Mouse (Mus musculus) hindlimb bud, embryonic 11.5 days (tissue): ENCODE measurements around the gene Serinc3.

Experiments
- DNase-seq: peaks from one replicate; pipeline ENCODE4 v3.0.0-alpha.2; 2012; ENCODE audit warnings: low read depth, low spot score; ENCODE audit errors: extremely low spot score

The Serinc3 gene

GRCm38 (mm10) chr2:163596057-163596872 lies 48.7 kb downstream of the Serinc3 start:
- no peak for DNase-seq

DNA sequence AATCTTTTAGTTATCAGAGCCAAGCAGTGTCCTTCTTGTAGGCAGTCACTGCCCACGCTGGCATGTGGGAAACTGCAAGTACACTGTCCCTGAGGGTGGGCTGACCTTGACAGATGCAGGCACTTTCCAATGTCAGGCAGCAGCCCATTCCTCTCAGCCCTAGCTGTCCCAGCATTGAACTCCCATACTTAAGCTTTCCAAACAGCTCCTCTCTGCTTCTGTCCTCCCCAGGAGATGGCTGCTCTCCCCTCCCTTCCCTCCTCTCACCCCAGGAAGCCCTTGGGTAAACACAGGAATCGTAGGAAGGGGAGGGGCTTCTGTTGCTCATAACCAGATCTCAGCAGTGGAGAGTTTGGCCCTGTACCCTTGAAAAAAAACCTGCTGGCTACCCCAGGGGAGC lies 49.8 kb downstream of the Serinc3 start:
- no peak for DNase-seq

DNA sequence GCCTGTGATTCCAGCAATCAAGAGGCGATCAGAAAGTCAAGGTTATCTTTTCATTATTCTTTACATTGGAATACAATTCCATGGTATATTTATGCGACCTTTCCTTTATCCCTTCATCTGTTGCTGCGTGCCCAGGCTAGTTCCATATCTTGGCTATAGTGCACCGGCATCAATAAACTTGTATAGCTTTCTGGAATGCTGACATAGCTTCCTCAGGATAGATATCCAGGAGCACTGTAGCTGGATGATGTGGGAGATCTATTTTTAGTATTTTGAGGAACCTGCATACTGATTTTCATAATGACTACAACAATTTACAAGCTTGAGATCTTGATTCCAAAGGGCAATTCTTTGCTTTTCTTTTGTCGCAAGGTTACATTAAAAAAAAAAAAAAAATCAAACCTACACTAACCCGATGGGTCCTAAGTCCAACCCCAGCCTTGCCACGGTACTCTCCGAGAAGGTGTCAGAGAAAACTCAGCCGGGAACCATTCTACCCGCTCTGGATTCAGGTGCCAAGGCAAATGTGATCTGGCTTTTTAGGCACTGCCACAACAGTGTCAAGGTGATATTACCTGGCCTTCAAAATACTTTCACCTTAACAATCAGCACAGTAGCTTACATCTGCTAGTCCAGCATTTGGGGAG lies 51.2 kb downstream of the Serinc3 start:
- no peak for DNase-seq

GRCm38 (mm10) chr2:163592084-163592483 lies 52.8 kb downstream of the Serinc3 start:
- DNase-seq, result no peak

- DNase-seq, result no peak
Measured at GRCm38 (mm10) chr2:163590996-163591395, 53.9 kb downstream of the Serinc3 start.

DNA sequence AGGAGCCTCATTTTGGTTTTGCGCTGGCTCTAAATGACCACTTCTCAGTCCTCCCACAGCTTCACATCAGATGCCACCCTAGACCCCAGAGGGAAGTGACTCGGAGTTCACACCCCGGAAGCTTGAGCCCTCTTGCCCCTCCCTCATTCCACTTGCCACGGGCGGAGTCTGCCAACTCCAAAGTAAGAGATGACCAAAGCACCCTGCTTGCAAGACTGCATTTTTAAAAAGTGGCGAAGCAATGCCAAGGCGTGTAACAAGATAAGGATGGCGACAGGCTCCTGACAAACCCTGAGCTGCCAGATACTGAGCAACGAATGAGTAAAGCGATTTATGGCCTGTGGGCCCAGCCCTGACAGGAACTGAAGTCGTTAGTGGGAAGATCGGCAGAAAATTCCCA lies 54.7 kb downstream of the Serinc3 start:
- DNase-seq, result no peak

DNA sequence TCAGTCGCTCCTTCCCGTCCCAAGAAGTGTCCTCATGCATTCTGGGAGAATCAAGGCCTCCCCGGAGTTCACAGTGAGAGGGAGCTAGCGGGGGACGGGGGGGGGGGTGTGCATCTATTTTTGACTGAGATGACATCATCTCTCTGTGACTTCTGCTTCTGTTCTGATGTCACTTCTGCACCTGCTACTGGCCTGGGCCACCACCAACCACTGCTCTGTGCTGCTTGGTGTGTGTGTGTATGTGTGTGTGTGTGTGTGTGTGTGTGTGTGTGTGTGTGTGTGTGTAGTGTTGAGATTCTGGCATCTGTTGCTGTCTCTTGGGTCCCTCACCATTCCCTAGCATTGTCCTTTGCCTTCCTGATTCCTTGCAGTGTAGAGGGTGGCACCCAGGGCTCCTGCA lies 57.4 kb downstream of the Serinc3 start:
- DNase-seq, result no peak

DNA sequence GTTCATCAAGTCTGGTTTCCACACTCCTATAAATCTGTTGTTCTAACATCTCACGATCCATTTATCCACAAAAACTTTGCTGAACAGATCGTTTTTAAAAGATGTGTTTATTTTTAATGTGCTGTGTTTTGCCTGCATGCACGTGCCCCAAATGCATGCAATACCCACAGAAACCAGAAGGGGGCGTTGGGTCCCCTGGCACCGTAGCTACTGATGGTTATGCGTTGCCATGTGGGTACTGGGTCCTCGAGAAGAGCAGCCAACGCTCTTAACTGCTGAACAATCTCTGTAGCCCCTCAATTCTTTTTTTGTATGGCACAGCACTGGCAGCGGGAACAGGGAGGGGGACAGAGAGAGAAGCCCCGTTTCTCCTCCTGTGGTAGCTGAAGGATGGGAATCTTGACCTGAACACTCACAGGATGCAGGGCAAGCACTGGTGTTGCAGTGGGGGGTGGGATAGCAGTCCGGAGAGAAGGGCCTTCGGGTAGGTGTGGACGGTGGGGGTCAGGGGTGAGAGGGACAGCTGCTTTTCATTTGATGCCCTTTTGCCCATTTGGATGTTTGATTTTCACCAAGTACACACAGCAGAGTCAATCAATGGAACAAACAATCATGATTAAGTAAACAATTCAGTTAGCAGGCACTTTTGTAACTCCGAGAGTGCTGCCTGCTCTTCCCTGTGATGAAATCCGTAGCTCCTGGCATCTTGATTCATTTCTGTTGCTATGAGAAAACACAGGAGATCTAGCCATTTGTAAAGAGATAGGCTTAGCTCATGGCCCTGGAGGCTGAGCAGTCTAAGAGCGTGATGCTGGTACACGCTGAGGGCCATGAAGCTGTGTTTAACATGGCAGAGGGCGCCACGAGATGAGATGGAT lies 58.3 kb downstream of the Serinc3 start:
- DNase-seq, result no peak

- no peak for DNase-seq
Measured at GRCm38 (mm10) chr2:163584088-163584426, 60.9 kb downstream of the Serinc3 start.

GRCm38 (mm10) chr2:163583226-163584087 lies 61.5 kb downstream of the Serinc3 start:
- DNase-seq, result no peak

DNA sequence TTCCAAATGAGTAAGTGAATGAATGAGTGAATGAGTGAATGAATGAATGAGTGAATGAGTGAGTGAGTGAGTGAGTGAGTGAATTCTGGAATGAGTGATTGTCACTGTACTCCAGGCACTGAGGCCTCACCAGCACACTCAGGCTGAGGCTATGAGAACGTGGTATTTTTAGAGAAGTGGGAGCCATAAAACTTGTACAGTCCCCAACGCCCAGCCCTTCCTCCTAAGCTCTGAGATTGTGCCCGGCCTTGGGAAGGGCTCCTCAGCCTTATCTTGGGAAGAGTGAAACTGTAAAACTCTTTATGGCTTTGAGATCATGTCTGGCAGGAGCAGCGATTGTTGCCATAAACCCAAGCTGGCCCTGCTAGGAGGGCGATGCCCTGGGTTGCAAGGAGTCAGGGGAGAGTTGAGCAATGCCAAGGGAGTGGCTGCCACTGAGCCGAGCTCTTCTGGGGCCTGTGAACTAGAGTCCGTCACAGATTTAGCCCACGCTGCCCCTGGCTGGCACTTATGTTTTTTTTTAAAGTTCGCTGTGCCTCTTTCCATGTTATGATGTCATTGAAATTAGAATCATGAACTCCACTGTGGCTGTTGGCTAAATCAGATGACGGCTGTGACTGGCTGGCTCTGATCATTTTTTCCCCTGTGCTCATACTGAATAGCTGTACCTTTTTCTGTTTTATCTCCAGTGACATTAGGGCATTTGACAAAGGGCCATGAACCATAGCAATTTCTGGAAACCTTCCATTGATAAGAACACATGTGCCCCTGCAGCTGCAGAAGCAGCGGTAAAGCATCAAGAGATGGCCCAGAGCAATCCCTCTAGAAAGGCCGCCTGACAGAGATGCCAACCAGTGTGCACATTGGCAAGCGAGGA lies 64.6 kb downstream of the Serinc3 start:
- DNase-seq, result no peak

DNA sequence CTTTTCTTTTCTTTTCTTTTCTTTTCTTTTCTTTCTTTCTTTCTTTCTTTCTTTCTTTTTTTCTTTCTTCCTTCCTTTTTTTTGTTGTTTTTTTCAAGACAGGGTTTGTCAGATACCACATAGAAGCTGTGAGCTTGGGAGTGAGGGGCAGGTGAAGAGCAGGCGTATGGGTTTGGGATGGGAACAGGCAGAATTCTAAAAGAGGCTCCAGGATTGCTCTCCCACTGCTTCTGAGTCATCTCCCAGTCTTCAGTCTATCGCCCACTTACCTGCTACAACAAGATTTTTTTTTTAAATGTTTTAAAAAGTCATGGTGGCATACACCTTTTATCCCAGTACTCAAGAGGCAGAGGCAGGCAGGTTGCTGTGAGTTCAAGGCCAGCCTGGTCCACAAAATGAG lies 66.9 kb downstream of the Serinc3 start:
- no peak for DNase-seq

DNA sequence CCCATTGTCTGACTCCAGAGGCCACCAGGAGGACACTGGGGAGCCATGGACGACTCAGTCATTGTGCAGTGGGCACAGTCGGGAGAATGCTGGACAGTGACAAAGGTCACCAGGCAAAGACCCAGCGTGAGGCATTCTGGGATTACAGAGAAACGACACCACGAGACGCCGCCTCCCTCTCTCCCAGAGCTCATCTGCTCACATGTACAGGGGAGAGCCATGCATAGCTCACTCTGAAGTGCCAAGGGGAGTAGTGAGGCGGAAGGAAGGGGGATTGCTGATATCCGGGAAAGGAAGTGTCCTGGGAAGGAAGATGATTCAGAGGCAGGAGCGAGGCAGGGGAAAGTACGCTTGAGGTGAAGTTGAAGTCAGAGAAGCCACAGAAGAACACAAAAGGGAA lies 69.7 kb downstream of the Serinc3 start:
- DNase-seq, result no peak

DNA sequence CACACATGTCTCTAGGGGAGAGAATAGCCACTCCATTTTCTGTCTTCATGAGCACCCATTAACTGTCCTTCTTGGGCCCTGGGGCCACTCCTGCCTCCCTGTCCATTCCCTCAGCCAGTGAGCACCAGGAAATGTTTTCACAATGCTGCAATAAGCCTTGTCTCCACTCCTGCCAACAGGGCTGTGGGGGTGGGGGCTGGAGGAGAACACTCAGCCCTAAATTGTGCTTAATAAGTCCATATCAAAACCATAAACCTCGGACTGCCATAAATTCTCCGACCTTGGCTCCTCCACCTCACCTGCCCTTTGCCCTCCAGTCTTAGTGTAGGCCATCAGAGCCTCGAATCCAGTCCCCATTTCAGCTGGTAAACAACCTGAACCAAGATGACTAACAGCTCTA lies 70.6 kb downstream of the Serinc3 start:
- no peak for DNase-seq
